Mouse (Mus musculus) myocyte (in vitro differentiated cells): ENCODE measurements around the gene Gm38392. TPM values are rescaled to one million over a fixed set of nuclear protein-coding genes. Genes with fewer than 3 reads are reported as not detected.

Experiments used
- H3K27me3 ChIP-seq: one replicate; pipeline ENCODE4 v1.6.1; 2011; ENCODE audit not compliant: control insufficient read depth, insufficient read depth, insufficient read length
- H3K36me3 ChIP-seq: one replicate; pipeline ENCODE4 v1.6.1; 2011; ENCODE audit not compliant: control insufficient read depth, insufficient read depth
- H3K4me2 ChIP-seq: one replicate; pipeline ENCODE4 v1.6.1; 2011; ENCODE audit warnings: low read depth, control low read depth
- H3K4me3 ChIP-seq: one replicate; pipeline ENCODE4 v1.5.1; 2011; ENCODE audit warnings: mild to moderate bottlenecking, control low read depth, moderate library complexity
- H3K79me2 ChIP-seq: one replicate; pipeline ENCODE4 v1.6.1; 2011; ENCODE audit not compliant: control insufficient read depth, insufficient read depth
- H3ac ChIP-seq: one replicate; pipeline ENCODE4 v1.6.1; 2011; ENCODE audit not compliant: control insufficient read depth, insufficient read length
- CEBPB ChIP-seq: IDR thresholded peaks from 2 replicates; pipeline ENCODE4 v1.6.1; 2011; ENCODE audit warnings: mild to moderate bottlenecking, moderate library complexity; ENCODE audit not compliant: poor library complexity, insufficient read depth, severe bottlenecking
- E2F4 ChIP-seq: IDR thresholded peaks from one replicate; pipeline ENCODE4 v1.6.1; 2011; ENCODE audit warnings: mild to moderate bottlenecking, control low read depth, moderate library complexity; ENCODE audit not compliant: insufficient read depth
- MAX ChIP-seq: IDR thresholded peaks from one replicate; pipeline ENCODE4 v1.6.1; 2011; ENCODE audit warnings: low read depth, mild to moderate bottlenecking, control low read depth
- MYOD1 ChIP-seq, 3 experiments: IDR thresholded peaks; one replicate each; pipeline ENCODE4 v1.6.1; 2011; ENCODE audit warnings: control low read depth in 2 of 3, low read depth in 2 of 3, mild to moderate bottlenecking in 2 of 3, moderate library complexity in 1 of 3; ENCODE audit not compliant: insufficient read length in 2 of 3, control insufficient read depth in 1 of 3
- MYOG ChIP-seq, 3 experiments: IDR thresholded peaks; one replicate each; pipeline ENCODE4 v1.6.1; 2011; ENCODE audit warnings: control low read depth in 2 of 3, low read depth in 2 of 3, mild to moderate bottlenecking in 2 of 3; ENCODE audit not compliant: insufficient read length in 2 of 3, control insufficient read depth in 1 of 3, insufficient read depth in 1 of 3
- POLR2A ChIP-seq: IDR thresholded peaks from one replicate; pipeline ENCODE4 v1.6.1; 2011; ENCODE audit warnings: low read depth, mild to moderate bottlenecking, control low read depth, moderate library complexity; ENCODE audit not compliant: insufficient read length
- POLR2AphosphoS2 ChIP-seq: IDR thresholded peaks from one replicate; pipeline ENCODE4 v1.6.1; 2011; ENCODE audit warnings: low read depth, control low read depth; ENCODE audit not compliant: insufficient read length
- REST ChIP-seq: IDR thresholded peaks from one replicate; pipeline ENCODE4 v1.6.1; 2011; ENCODE audit warnings: mild to moderate bottlenecking, control low read depth, moderate library complexity; ENCODE audit not compliant: insufficient read depth, insufficient read length
- SRF ChIP-seq: IDR thresholded peaks from one replicate; pipeline ENCODE4 v1.6.1; 2011; ENCODE audit warnings: low read depth; ENCODE audit not compliant: control insufficient read depth, insufficient read length
- TCF12 ChIP-seq: IDR thresholded peaks from one replicate; pipeline ENCODE4 v1.6.1; 2011; ENCODE audit warnings: mild to moderate bottlenecking, control low read depth; ENCODE audit not compliant: poor library complexity, insufficient read depth, severe bottlenecking
- TCF3 ChIP-seq: IDR thresholded peaks from one replicate; pipeline ENCODE4 v1.6.1; 2011; ENCODE audit warnings: low read depth, control low read depth; ENCODE audit not compliant: insufficient read length
- USF1 ChIP-seq: IDR thresholded peaks from one replicate; pipeline ENCODE4 v1.6.1; 2011; ENCODE audit warnings: low read depth, mild to moderate bottlenecking, control low read depth, moderate library complexity
- polyA plus RNA-seq: library from polyadenylated mRNA; unstranded; fragments of >200 nt; fragmentation: generic; extraction: Trizol; gene quantifications from one replicate; pipeline ENCODE4 v1.2.1, GENCODE M21; 2012; ENCODE audit warnings: missing spikeins

Gm38392 gene
- polyA plus RNA-seq, 1 experiment, result 0.06 TPM

DNA sequence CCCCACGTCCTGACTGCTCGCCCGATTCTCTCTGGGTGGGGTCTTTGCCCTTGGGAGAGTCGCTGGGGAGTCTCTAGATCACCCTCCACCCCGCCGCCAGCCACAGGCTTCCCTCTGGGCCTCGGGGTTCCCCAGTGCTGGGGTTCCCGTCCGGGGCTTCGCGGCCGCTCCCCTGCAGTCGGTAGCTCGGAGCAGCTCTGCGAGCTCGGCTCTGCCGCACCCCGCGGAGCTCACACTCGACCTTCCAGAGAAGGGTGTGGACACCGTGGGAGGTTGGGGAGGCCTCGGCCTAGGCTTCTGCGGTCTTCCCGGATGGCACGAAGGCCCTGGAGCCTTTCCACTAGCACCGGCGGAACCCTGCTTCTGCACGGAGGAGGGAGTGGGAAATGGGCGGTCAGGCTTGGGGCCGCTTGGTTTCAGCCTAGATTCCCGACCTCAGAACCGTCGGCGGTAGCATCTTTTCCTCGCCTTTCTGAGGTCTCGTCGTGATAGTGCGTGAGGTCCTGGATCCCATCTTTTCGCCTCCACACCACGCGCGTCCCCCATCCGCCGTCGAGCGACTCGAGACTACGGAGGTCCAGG is 71.9 kb downstream of the Gm38392 start:
- TF ChIP-seq MYOG (IDR thresholded peaks at IDR 0.05; ENCODE audit: control insufficient read depth in 1 of 3, insufficient read depth in 1 of 3, insufficient read length in 2 of 3, low read depth in 2 of 3) (no peak), MAX (no peak), MYOD1 (IDR thresholded peaks at IDR 0.05; ENCODE audit: control insufficient read depth in 1 of 3, insufficient read length in 2 of 3, low read depth in 2 of 3) (no peak), CEBPB (no peak), TCF12 (no peak), SRF (no peak), E2F4 (no peak), POLR2AphosphoS2 (no peak), POLR2A (no peak), TCF3 (no peak), USF1 (no peak), REST (no peak)
- H3K4me2 ChIP-seq, result no peak overlapping the region
- H3ac ChIP-seq, result no peak overlapping the region
- H3K36me3 ChIP-seq, result no peaks in the 10 kb centered on the region
- H3K79me2 ChIP-seq, result no peaks in the 10 kb centered on the region
- peaks cover 49% of the 10 kb centered on the region for H3K27me3 ChIP-seq
- H3K4me3 ChIP-seq, result no peak overlapping the region

DNA sequence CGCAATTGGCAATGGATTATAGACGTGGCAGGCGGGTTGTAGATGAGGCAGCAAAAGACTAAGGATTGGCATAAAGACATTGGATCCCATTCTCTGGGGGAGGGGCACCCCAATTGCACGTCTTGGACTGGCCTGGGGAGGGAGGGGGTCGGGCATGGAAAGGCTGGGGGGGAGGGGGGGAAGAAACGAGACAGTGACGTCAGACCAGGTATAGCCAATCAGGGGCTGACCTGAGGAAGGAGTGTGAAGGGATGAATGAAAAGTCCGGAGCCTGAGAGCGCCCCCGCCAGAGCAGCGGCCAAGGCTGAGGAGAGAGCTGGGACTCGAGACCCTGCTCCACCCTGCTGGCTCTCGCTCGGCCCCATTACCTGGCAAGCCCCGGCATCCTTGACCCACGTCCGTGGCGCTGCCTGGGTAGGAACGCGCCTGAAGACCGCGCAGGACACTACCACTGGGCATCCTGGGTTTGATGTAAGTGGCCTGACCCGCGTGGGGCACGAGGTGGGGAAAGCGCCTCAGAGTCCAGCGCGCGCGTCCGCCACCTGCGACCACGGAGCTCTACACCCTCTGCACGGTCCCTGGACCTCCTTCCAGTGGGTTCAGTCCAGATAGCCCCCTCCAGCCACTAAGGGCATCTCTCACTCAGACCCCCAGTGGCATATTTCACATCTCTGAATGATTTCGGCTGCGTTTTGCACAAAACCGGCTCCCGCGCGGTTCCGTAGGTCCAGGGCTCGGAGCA is 72.6 kb downstream of the Gm38392 start:
- Histone ChIP-seq H3K4me2 (no peak overlapping the region), H3K27me3 (peaks cover 43% of the 10 kb centered on the region), H3ac (no peak overlapping the region), H3K79me2 (no peaks in the 10 kb centered on the region), H3K4me3 (no peak overlapping the region), H3K36me3 (no peaks in the 10 kb centered on the region)
- TF ChIP-seq SRF (no peak), CEBPB (no peak), MYOD1 (IDR thresholded peaks at IDR 0.05; ENCODE audit: control insufficient read depth in 1 of 3, insufficient read length in 2 of 3, low read depth in 2 of 3) (no peak), REST (no peak), TCF12 (no peak), TCF3 (no peak), USF1 (no peak), E2F4 (no peak), MAX (no peak), POLR2A (no peak), MYOG (IDR thresholded peaks at IDR 0.05; ENCODE audit: control insufficient read depth in 1 of 3, insufficient read depth in 1 of 3, insufficient read length in 2 of 3, low read depth in 2 of 3) (no peak), POLR2AphosphoS2 (no peak)

DNA sequence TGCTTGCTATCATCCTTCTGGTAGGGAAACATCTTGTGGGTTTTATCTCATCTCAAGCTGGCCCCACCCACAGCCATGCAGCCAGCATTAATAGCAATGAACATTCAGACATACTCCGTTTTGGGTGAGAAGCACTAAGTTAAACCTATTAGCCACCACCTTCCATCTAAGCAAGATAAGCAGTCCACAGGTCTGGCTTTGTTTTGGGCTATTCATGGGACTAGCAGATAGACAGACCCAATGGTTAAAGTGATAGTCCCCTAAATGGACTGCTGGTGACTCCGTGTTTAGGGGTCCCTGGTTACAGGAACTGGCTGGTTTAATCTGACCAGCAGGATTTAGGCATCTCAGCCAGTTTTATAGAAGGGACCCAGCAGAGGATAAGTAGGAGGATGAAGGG is 74.0 kb downstream of the Gm38392 start:
- peaks cover 37% of the 10 kb centered on the region for H3K27me3 ChIP-seq
- H3ac ChIP-seq, result no peak overlapping the region
- no peaks in the 10 kb centered on the region for H3K79me2 ChIP-seq
- no peaks in the 10 kb centered on the region for H3K36me3 ChIP-seq
- H3K4me3 ChIP-seq, result no peak overlapping the region
- TF ChIP-seq TCF12 (no peak), POLR2AphosphoS2 (no peak), CEBPB (no peak), TCF3 (no peak), USF1 (no peak), SRF (no peak), REST (no peak), POLR2A (no peak), E2F4 (no peak), MAX (no peak)
- no peak overlapping the region for H3K4me2 ChIP-seq

DNA sequence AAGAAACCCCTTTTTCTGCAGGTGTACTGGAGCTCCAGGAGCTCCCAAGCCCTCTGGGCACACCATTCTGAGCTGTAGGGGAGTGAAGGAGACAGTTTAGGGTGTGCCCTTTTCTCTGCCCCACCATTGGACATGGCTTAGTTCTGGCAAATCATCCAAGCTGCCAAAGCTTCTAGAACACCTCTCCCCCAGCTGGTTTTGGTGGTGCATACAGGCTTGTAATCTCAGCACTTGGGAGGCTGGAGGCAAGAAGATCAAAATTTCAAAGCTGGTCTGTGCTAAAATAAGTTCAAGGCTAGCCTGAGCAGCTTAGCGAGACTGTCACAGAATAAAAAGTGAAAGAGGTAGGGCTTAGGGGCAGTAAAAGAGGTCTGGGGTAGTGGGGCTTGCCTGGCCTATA is 74.7 kb downstream of the Gm38392 start:
- TF ChIP-seq USF1 (no peak), TCF3 (no peak), MYOD1 (IDR thresholded peaks at IDR 0.05; ENCODE audit: control insufficient read depth in 1 of 3, insufficient read length in 2 of 3, low read depth in 2 of 3) (no peak), MAX (no peak), SRF (no peak), TCF12 (no peak), POLR2A (no peak), E2F4 (no peak), CEBPB (no peak), POLR2AphosphoS2 (no peak), REST (no peak), MYOG (IDR thresholded peaks at IDR 0.05; ENCODE audit: control insufficient read depth in 1 of 3, insufficient read depth in 1 of 3, insufficient read length in 2 of 3, low read depth in 2 of 3) (no peak)
- Histone ChIP-seq H3ac (no peak overlapping the region), H3K79me2 (no peaks in the 10 kb centered on the region), H3K4me3 (no peak overlapping the region), H3K27me3 (peaks cover 37% of the 10 kb centered on the region), H3K36me3 (no peaks in the 10 kb centered on the region), H3K4me2 (no peak overlapping the region)
